In genomic region chr9:23464981-23465630, GRCm38 (mm10) we compare ENCODE assay signal across 17 mouse cellular contexts.
DNase-seq lines count a peak whose midpoint lies in the region; ATAC-seq and TF ChIP-seq lines count a peak whose summit lies in the region.
"Had no signal": no experiment of that assay in that cellular context is flagged by ENCODE, and none has a peak within 500 bp of the region (broad histone marks: within the 10 kb centered on the region; RNA-seq: fewer than 3 reads in every experiment).

No protein-coding gene starts in this region.

- 58% methylated on average over 7 of the region's 7 CpGs for whole genome bisulfite sequencing in lung, embryonic 16.5 days
- 79% methylated on average over 7 of the region's 7 CpGs for WGBS in cerebellum, adult 2 months

- H3K4me3 ChIP-seq in lung, embryonic 16.5 days (ENCODE audit: low read length), result no peak overlapping the region
- no peak overlapping the region for H3K4me3 ChIP-seq in cerebellum, adult 2 months (replicated peaks; ENCODE audit: insufficient read depth, low read depth, low read length)
- H3K4me3 ChIP-seq: midbrain, embryonic 13.5 days had no signal

- no peak for TF ChIP-seq POLR2A in cerebellum, adult 2 months (IDR thresholded peaks at IDR 0.05; ENCODE audit: borderline replicate concordance, insufficient read depth, low read length)

- DNase-seq in gastrocnemius, adult 18-20 months (ENCODE audit: low spot score), result peak; percentile 51
- DNase-seq in gastrocnemius, postnatal 36 days, result no peak
- DNase-seq in ovary, adult 18-20 months (ENCODE audit: low spot score), result peak; percentile 72
- DNase-seq in ovary, postnatal 10 days (ENCODE audit: low spot score), result no peak
- no peak for DNase-seq in T-cell, adult 2 months (ENCODE audit: low spot score)
- DNase-seq in cerebellum, adult 2 months, result no peak
- no peak for DNase-seq in layer of hippocampus, postnatal 10 days (ENCODE audit: low spot score in 2 of 2)
- DNase-seq: B cell, adult 2 months; cerebellum, adult 11-12 months; kidney, postnatal 14 days; layer of hippocampus, postnatal 36 days; liver, postnatal 0 days; thymus, adult 2 months had no signal

- no peaks in the 10 kb centered on the region for H3K9me3 ChIP-seq in lung, embryonic 16.5 days (ENCODE audit: control insufficient read depth, low read length)
- H3K9me3 ChIP-seq: G1E; midbrain, embryonic 13.5 days had no signal

- H3K4me2 ChIP-seq in lung, embryonic 16.5 days (ENCODE audit: low read depth, low read length), result no peak overlapping the region
- H3K4me2 ChIP-seq: midbrain, embryonic 13.5 days had no signal

- H3K27ac ChIP-seq in lung, embryonic 16.5 days (ENCODE audit: low read length), result no peak overlapping the region
- no peak overlapping the region for H3K27ac ChIP-seq in cerebellum, adult 2 months (ENCODE audit: insufficient read depth, low read length)
- H3K27ac ChIP-seq: hindbrain, postnatal 0 days; midbrain, embryonic 13.5 days had no signal

- H3K4me1 ChIP-seq in lung, embryonic 16.5 days (replicated peaks; ENCODE audit: control insufficient read depth, insufficient read depth, low read length), result peaks cover 17% of the 10 kb centered on the region; the same call in 1 of the 2 replicates
- no peaks in the 10 kb centered on the region for H3K4me1 ChIP-seq in cerebellum, adult 2 months (ENCODE audit: control insufficient read depth, insufficient read depth, low read length)

- no peaks in the 10 kb centered on the region for H3K27me3 ChIP-seq in lung, embryonic 16.5 days (ENCODE audit: control insufficient read depth, insufficient read depth, low read depth, low read length)
- no peaks in the 10 kb centered on the region; the same call in 1 of the 2 replicates for H3K27me3 ChIP-seq in cerebellum, adult 2 months (ENCODE audit: control insufficient read depth, insufficient read depth, low read length)
- H3K27me3 ChIP-seq: midbrain, embryonic 13.5 days had no signal

- H3K9ac ChIP-seq in lung, embryonic 16.5 days (ENCODE audit: low read length), result no peak overlapping the region
- H3K9ac ChIP-seq: liver, postnatal 0 days; midbrain, embryonic 13.5 days had no signal

- no peak for TF ChIP-seq CTCF in cerebellum, adult 2 months (IDR thresholded peaks at IDR 0.05; ENCODE audit: borderline replicate concordance, insufficient read depth, low read depth, low read length)

- ATAC-seq in lung, embryonic 16.5 days (ENCODE audit: low read depth), result peak; percentile 46
- ATAC-seq: hindbrain, postnatal 0 days; liver, postnatal 0 days; midbrain, embryonic 13.5 days had no signal

- intact Hi-C loops in gastrocnemius, postnatal 36 days (cut with DNase I), result no loop called here

- H3K36me3 ChIP-seq in lung, embryonic 16.5 days (ENCODE audit: control insufficient read depth, insufficient read depth, low read length), result no peaks in the 10 kb centered on the region
- H3K36me3 ChIP-seq: G1E; midbrain, embryonic 13.5 days had no signal

Comparison
In these comparisons a context has a peak if more than half of its experiments do, and no peak if none do; other contexts are left out.
1. DNase-seq: peak in gastrocnemius, adult 18-20 months (single experiment) and ovary, adult 18-20 months (single experiment); none in gastrocnemius, postnatal 36 days (0 of 2), ovary, postnatal 10 days (single experiment), T-cell, adult 2 months (single experiment), cerebellum, adult 2 months (0 of 2) and layer of hippocampus, postnatal 10 days (0 of 2).